Mouse (Mus musculus): ENCODE data around the gene Itgb2l. TPM values are rescaled to one million over a fixed set of nuclear protein-coding genes. Genes with fewer than 3 reads are reported as not detected.

Gene Itgb2l
- 0.70 TPM for total RNA-seq (2023)

DNA sequence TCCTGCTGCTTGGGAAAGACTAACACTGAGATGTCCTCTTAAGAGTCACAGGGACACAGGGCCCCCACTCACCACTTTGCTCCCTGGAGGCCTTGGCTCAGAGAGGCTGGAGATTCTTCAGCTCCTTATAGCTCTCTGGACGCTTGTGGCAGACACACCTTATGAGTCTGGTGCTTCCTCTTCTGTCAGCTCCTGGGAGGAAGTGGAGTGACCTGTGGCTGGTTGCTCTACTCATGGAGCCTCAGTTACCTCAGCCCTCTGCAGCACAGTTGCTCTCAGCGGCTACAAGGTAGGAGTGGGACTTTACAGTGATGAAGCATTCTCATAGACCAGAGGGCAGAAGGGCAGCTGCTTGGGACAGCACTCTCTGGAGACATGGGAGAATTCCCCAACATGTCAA lies at the start of gene Itgb2l:
Gene Itgb2l (minus strand): TSS at position 152 of the 400 bp plus-strand sequence.

DNA sequence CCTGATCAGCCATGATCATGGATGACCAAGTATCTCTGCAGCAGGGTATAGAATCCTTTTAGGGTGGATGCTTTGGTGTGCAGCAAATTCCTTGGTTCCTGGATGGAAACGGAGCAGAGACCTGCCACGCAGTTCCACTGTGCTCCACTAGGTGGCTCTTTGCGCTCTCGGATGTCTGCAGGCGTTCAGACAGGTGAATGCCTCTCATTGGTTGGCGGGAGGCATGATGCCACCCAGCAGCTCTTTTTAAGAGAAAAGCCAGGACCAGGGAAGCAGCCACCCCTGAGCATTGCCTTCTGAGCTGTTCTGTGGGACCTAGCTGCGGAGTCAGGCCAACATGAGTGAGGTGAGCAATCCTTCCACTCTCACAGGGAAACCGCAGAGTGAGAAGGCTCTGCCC lies 24.0 kb upstream of the Itgb2l start, which contains the start of gene Pcp4:
Gene Pcp4 (plus strand): TSS at position 162 of the 400 bp plus-strand sequence.

Other genes with a start within 250 kb of the Itgb2l start
- 0.94 TPM for gene Sh3bgr, start 243.2 kb downstream of the Itgb2l start, total RNA-seq (2023)
- 0.53 TPM for gene B3galt5, start 207.8 kb downstream of the Itgb2l start, total RNA-seq (2023)
- not detected for gene Pcp4, start 24.0 kb upstream of the Itgb2l start, total RNA-seq (2023)

Data from CD4-positive naive resting alpha-beta T cell, adult 76 days (primary cell).